Mouse (Mus musculus): ENCODE results near the gene Myd88.

The Myd88 gene

DNA sequence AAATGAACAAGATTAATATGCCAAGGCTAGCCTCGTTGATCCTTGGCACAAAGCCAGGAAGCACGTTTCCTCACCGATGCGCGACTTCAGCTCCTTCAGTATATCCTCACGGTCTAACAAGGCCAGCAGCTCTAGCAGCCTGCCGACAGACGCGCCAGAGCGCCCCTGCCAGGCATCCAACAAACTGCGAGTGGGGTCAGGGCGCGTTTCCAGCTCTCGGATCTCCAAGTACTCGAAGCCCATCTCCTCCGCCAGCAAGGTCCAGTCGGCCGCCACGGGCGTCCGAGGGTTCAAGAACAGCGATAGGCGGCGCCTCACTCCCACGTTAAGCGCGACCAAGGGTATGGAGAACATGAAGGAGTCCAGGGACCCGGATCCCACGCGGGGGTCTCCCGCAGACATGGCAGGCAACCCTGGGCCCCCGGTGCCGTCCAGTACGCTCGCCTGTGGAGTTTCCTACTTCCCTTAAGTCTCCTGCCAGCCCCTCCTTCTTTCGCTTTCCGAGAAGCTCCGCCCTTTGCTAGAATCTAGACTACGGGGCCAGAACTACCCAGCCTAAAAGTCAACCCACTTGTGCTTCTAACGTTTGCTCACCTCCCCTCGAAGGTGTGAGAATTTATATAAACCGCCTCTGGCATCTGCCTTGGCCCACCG, 1.5 kb downstream of the Myd88 start, which contains the start of gene Acaa1a:
TSS of gene Acaa1a (plus strand) at position 119 of the 654 bp plus-strand sequence.
- peak; percentile 61 for DNase-seq

DNA sequence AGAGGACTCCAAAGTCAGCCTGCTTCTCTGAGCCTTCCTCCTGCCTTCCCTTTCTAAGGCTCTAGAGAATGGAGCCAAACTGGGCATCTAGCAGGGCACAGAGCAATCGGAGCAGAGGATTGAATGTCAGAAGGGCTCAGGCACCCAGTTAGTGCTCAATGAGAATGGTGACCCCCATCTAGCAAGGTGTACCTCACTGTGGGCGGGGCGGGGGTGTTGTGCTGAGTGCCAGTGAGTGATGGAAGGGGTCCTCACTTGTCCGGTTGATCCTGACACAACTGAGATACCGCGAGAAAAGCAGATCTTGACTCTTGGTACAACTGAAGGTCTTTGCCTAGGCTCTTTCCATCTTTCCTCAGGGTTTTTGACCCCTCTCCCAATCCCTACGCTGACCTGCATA, 2.1 kb downstream of the Myd88 start:
- no peak for DNase-seq

DNA sequence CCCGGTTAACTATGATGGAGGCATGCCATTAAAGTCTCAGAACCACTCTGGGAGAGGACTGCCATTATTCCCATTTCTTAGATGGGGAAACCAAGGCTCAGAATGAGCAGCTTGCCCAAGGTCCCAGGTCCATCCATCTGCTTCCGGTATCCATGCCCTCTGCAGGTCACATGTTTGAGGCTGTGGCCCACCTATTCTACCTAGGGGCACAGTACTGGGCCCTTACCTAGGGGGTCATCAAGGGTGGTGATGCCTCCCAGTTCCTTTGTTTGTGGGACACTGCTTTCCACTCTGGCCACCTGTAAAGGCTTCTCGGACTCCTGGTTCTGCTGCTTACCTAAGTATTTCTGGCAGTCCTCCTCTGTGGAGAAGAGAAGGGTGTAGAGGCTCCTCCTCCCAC, 2.9 kb downstream of the Myd88 start:
- no peak for DNase-seq

DNA sequence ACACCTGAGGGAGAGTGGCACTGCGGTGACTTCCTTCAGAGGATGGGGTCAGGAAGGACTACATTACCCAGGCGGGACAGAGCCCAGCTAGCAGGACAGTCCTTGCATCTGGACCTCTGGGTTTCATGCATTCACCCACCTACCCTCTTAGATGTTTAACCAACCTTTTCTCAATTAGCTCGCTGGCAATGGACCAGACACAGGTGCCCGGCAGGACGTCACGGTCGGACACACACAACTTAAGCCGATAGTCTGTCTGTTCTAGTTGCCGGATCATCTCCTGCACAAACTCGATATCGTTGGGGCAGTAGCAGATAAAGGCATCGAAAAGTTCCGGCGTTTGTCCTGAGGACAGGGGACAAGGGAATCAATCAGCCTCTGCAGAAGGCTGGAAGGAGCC, 3.4 kb downstream of the Myd88 start:
- DNase-seq: no peak

DNA sequence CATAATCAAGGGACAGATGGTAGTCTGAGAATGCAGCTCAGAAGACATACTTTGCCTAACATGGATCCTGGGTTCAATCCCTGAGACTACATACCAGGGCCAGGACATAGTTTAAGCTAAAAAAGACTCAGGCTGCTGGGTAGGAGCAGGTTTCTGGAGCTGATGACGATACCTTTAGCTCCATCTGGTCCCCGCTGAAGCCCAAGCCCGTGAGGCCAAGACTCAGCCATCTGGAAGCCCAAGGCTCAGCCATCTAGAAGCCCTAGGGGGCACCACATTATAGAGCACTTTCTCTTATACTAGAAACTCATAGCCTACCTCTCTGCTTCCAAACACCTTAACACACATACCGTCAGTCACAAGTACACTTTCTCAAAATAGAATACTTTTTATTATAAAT, 5.6 kb downstream of the Myd88 start:
- DNase-seq: peak; percentile 36

DNA sequence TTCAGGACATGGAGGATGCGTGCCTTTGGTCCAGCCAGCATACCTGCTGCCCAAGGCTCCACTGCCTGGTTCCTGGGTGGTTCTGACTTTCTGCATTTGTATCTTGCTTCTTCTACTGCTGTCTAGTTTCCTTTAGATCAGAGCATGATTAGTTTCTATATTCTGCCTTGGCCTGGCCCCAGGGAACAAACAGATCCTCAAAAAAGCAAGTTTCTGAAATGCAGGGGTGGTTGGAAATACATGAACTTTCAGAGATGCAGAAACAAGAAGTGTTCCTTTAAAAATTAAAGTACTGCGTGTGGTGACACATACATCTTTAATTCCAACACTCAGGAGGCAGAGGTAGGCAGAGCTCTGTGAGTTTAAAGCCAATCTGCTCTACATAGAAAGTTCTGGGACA, 6.4 kb downstream of the Myd88 start:
- no peak for DNase-seq

DNA sequence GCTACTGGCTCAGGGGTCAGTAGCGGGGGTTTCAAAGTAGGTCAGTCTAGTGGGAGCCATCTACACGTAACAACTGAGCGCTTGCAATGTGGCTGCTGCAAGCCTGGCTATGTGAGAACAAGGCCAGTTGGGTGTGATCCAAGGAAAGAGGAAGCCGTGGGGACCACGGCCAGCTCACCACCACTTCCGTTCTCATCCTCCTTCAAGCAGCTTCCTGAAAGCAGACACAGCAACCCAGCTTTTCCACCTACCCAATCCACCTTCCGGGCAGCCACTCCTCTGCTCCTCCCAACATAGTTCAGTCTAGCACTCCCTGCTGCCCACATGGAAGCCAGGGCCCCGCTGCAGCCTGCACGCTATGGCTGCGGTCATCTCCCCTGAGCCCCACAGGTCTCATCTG, 6.9 kb downstream of the Myd88 start:
- DNase-seq: no peak

DNA sequence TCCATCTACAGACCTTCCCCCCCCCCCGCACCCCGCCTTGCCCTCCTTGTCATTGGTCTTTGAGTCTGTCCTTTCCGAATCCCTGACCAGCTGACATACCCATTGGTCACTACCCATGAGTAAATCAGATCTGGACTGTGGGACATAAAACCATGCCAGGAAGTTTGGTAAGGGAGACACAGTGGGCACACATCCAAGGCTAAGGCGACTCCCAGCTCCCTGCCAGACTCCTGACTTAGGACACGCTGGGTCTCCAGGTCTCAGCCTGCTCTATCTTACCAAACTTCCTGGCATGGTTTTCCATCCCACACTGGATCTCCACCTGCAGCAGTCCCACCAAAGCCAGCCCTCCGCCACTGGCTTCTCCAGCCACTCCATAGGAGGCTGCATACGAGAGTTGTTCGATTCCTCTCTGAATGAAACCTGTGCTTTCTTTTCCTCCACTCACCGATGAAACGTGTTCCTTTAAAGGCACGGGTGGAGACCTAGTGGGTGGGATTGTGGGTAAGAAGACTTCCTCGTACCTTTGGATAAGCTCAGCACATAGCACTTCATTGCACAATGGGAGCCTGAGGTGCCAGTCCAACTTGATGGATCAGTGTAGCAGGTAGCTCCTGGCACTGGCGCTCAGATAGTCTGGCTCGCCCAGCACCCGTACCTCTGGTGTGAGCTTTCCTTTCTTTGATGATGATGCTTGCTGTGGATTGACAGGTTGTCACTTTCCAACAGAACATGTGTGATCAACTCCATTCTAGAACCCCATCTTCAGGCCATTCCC, 10.8 kb downstream of the Myd88 start:
- DNase-seq: no peak

DNA sequence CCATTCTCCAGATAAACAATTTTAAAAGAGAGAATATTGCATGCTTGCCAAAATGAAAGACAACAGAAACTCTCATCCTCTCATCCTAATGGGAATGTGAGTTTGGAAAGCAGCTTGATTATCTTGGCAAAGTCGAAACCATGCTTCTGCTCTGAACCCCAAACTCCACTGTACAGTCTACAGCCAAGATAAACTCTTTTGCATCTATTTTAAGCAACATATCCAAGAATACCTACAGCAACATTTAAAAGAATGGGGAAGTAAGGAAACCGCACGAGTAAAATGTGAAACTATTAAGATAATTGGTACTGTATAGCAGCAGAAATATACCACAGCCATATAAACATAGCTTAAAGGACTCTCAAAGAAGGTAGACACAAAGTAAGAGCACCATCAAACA, 12.7 kb downstream of the Myd88 start:
- no peak for DNase-seq

DNA sequence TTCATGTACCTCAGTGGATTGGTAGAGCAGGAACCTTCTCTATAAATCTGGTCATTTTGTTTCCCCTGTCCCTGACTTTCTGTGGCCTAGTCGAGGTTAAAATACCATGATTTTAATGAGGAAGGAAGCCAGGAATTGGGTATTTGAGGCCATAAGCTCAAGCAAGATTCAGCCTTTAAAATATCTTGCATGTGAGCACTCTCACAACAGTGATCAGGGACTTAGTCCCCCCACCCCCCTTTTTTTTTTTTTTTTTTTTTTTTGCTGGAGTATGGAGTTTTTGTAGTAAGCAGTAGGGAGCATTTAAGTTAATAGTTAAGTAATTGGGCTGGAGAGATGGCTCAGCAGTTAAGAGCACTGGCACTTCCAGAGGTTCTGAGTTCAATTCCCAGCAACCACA, 17.1 kb downstream of the Myd88 start:
- DNase-seq: no peak

DNA sequence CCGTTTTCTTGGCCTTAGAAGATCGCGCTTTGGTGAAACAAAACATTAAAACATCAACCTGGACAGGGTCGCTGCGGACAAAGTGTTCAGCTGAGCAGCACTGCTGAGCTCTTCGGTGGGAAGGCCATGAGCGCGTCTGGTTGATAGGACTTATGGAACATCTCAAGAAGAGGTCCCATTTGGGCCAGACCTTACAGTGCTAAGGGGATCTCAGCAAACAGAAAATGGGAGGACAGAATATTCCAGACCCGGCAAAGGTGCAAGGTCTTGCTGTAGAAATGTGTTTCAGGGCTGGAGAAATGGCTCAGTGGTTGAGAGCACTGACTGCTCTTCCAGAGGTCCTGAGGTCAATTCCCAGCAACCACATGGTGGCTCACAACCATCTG, 18.0 kb downstream of the Myd88 start:
- no peak for DNase-seq

DNA sequence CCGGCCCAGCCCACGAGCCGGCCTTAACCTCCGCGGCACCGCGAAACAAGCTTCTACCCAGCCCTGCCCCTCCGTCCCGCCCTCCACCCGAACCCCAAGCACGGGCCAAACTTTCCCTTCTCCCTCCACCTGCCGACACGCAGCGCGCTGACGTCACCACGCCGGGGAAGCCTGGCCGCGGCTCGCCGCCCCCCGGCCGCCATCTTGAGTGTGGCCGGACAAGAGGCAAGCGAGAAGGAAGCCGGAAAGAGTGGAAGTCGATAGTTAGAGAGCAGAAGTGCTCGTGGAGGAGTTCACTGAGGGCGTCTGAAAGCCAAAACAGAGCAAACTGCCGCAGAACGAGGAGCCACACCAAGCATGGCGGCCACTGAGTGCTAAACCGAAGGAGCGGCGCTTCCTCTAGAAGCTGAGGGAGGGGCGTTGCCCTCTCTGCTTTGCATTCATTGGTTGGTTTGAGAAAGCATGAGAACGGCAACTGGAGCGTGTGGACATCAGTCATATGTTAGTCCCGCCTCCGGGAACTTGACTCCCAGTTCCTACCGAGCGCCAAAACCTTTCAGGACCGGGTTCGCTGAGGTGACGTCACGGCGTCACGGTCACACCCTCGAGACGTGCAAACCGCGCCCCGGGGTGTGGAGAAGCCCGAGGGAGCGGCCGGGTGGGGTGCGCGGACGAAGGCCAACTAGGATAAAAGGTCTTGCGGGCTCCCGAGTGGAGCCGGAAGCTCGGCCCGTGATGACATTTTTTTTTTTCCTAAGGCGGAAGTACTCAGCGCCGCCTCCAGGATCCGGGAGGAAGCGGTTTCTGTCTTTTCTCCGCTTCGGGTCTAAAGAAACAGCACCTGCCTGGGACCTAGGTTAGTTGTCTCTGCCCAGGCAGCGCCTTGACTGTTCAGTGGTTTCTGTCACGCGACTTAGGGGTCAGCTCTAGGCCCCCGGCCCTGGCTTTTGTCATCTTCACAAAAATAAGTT, 18.6 kb downstream of the Myd88 start, which contains the start of gene Oxsr1:
TSS of gene Oxsr1 (minus strand) at position 139 of the 971 bp plus-strand sequence.
- peak; percentile 99 for DNase-seq

DNA sequence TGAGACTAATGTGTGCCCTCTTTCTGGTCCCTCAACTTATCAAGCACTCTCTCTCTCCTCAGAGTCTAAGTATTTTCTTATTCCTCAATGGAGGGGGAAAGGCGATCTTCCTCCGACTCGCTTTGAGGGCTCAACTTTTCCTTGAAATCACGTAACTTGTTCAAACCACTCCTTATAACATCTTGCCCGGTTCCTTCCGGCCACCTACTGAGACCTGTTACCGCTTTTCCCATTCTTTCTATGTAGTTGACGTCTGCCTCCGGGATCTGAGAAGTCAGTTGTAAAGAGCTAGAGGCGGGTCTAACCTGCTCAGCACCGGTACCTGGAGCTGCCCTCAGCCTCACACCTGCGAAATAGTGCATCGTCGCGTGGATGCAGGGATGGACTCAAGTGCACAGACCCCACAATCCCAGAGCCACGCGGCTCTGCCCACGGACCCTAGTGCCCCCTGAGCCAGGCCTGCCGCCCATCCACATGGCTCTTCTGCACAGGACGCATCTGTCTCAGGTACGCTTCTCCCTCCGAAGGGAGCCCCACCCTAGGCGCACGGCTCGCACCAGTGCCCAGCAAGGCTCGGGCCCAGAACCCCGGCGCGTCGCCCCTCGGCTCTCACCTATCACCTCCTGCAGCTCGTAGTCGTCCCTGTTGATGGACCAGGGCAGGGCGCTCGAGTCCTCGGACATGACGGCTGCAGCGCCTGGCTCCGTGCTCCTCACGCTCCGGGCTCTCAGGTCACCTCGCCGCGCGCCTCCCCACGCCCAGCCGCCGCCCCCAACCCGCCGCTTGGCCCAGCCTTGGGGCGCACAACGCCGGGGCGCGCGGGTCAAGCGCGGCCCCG, 19.6 kb downstream of the Myd88 start:
- DNase-seq: no peak

DNA sequence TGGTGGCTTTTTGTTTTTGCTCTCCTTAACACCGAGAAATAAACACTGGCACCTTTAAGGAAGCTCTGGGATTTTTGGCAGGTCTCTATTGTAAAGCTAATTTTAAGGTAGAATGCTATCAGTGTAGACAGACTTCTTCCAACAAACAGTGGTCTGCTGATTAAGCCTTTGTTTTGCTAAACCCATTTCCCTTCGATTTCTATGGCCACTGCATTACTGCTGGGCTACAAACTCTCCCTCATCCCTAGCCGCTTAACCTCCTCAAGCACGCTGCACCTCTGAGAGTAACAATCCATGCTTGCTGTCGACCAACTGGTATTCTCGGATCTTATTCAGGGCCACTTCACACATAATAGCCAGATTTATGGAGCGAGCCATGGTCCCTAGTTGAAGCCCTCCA, 20.3 kb downstream of the Myd88 start:
- DNase-seq: no peak

DNA sequence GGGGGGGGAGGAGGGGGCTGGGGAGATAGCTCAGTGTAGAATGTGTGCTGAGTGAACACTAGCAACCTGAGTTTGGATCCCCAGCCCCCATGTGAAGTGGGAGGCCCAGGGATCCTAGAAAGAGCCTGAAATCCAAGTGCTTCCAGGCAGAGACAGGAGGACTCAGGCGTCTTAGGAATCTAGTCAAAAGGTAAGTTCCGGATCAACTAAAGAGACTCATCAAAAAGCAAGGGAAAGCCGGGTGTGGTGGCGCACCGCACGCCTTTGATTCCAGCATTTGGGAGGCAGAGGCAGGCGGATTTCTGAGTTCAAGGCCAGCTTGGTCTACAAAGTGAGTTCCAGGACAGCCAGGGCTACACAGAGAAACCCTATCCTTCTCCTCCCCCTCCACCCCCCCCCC, 20.8 kb downstream of the Myd88 start:
- no peak for DNase-seq

DNA sequence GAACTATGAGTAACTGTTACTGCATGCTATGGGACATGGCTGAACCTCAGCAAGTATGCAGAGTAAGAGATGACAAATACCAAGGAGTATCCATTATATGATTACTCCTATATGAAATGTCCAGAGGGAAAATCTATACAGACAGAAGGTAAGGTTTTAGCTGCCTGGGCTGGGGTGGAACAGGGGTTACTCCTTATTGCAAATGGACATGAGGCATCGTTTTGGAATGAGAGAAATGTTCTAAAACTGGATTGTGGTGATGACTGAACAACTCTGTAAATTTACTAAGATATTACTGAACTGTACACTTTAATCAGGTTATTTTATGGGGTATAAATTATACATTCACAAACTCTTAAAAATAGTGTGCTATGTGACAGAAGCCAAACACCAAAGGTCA, 22.3 kb downstream of the Myd88 start:
- no peak for DNase-seq

DNA sequence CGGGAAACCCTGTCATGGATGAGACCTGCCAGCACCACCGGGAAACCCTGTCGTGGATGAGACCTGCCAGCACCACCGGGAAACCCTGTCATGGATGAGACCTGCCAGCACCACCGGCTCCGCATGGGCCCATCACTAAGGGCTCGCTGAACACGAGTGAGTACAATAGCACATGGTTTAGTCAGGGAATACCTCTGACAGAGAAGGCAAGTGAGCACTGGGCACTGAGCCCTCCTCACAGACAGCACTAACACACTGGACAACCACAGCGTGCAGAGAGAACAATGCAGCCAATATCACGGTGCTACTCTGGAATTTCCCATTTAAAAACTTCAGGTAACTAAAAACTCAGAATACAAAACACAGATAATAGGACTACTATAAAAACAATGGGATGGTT, 28.1 kb downstream of the Myd88 start:
- DNase-seq: no peak

DNA sequence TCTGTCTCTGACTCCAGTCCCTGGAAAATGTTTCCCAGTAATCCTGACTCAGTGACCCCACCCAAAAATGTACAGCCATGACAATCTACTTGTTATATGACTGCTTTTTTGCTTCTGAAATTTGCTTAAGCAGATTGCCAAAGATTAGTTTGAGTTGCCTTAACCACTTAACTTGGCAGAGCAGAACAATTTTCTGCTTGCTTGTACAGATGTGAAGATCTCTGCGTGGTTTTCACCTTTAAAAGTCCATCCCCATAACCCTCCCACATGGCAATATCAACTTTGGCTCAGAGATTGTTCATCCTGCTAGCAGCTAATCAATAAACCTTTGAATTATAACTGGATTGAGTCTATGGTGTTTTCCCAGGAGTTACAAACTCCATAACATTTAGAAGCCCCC, 32.1 kb downstream of the Myd88 start:
- no peak for DNase-seq

DNA sequence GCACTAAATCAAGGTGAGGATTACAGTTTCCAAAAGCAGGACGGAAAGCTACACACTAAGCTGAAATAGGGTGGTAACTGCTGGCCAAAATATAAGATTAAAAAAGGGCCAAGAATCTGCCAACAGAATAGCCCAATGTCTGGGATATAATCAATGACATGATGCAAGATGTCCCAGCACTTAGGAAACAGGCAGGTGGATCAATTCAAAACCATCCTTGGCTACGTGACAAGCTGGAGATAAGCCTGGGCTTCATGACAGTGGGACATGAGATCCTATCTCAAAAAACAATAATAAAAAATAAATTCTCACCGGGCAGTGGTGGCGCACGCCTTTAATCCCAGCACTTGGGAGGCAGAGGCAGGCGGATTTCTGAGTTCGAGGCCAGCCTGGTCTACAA, 35.3 kb downstream of the Myd88 start:
- DNase-seq: no peak

DNA sequence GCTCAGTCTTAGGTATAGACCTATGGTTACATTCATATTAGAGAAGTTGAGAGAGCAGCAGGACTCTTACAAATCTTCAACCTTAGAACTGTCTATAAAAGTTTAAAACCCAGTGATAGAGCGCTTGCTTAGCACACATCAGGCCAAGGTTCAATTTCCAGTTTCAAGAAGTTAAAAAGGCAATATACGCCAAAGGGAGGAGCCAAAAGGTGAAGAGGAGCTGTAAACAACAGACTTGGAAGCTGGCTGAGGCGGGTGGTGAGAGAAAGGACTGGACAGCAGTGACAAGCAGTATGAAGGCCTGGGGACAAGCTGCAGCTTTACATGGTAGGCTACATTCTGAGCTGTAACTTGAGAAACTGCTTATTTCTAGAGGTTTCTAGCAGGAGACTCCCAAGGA, 42.6 kb downstream of the Myd88 start:
- no peak for DNase-seq

DNA sequence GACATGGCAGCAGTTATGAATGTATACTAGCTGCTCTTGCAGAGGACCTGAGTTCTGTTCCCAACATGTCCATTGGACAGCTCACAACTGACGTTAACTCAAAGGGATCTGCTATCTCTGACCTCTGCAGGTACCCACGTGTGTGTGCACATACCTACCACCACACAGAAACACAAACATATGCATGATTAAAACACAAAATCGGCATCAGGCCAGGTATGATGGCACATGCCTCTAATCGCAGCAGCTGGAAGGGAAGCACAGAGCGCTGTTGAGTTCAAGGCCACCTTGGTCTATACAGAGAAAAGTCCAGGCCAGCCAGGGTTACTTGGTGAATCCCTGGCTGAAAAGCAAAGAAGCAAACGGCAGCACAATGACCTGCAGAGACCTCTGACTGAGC, 43.5 kb downstream of the Myd88 start:
- DNase-seq: no peak

DNA sequence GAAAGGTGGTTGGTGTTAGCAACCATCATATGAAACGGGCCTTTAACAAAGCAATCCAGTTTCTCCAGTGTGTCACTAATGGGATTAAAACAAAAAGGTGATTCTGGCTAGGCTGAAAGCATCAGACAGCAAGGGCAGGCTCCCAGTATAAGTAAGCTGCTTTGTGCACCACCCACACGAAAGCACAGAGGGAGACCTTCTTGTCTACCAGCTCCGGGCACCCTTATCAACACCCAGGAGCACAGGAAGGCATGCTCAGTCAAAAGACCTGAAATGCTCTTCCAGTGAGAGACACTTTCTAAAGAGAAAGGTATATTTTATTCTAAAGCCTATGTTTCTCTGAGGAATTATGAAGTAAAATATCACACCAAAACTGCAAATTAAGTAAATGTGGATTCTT, 50.4 kb downstream of the Myd88 start:
- DNase-seq: no peak
